Mouse (Mus musculus): ENCODE results near the gene 1700016C15Rik. TPM values are rescaled to one million over a fixed set of nuclear protein-coding genes. Genes with fewer than 3 reads are reported as not detected.

1700016C15Rik gene
- not detected for total RNA-seq (2023)

DNA sequence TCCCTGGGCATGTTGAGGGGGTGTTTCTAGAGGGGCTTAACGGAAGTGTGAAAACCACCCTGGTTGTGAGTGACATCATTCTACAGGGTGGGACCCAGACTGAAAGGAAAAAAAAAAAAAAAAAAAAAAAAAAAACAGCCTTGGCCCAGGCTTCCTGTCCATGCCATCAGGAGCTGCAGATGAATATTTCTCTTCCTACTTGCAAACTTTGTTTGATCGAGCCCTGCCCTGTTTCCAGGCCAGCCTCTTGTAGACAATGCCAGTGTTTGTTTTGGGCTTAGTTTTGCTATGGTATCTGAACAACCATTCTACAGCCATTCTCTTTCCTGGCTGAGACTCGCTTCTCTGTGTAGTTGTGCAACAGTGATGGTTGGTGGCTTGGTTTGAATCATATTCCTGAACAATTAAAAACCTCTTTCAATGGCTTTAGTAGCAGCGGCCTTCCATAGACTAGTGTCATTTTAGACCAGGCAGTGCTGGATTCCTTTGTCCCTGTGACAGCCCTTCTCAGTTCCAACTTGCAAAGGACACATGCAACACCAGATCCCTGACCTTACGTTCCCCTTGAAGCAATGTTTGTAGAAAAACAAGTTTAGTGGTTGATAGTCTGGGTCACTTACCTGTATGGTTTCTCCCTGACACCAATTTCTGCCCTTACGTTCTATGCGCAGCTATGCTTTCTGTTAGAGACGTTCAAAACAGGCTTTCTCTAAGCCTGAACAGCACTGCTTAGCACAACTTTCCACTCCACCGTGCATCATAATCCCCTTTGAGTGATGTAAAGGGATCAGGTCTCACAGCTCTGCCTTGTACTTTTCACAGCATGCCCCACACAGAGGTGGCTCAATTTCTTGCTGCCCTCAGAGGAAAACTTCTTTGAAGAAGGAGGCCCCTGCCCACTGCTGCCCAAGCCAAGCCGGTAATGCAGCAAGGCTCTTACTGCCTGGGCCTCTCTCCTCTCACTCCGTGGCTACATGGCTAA, at the start of gene 1700016C15Rik:
1700016C15Rik (plus strand) TSS at position 772 of the 982 bp plus-strand sequence.

GRCm38 (mm10) chr1:177796193-177796939, 66.8 kb downstream of the 1700016C15Rik start, which contains the start of gene Adss:
TSS of gene Adss (minus strand) at chr1:177796511.

Other genes starting within 250 kb of the 1700016C15Rik start
- 10 to 100 TPM; 55.4 to 61.1 TPM for gene Adss, start 66.7 kb downstream of the 1700016C15Rik start, total RNA-seq (2023)